Mouse (Mus musculus) lung, embryonic 14.5 days (tissue): ENCODE measurements at regions not wholly inside any gene's neighbourhood (a gene's known extent, or its start where the extent isn't known, plus 50 kb on each side); places are given as distances from the start of the nearest gene placed in this dataset.

Source experiments
- ATAC-seq: fragments of 200-750 bp; cut with Nextera tagmentation; 2 replicates; pipeline ENCODE4 v1.8.0; 2017; ENCODE audit warnings: mild to moderate bottlenecking, moderate TSS enrichment, moderate library complexity; ENCODE audit not compliant: insufficient read depth
- DNase-seq: peaks from one replicate; pipeline ENCODE4 v3.0.0-alpha.2; 2015
- H3K27ac ChIP-seq: fragments of 300-500 bp; sonication (generic); 2 replicates; pipeline ENCODE4 v1.5.1; 2014; ENCODE audit warnings: low read depth, mild to moderate bottlenecking, moderate library complexity
- H3K27me3 ChIP-seq: fragments of 300-500 bp; sonication (generic); 2 replicates; pipeline ENCODE4 v1.6.1; 2014; ENCODE audit warnings: low read length, control low read depth; ENCODE audit not compliant: insufficient read depth
- H3K36me3 ChIP-seq: fragments of 300-500 bp; sonication (generic); 2 replicates; pipeline ENCODE4 v1.6.1; 2014; ENCODE audit warnings: control low read depth; ENCODE audit not compliant: insufficient read depth
- H3K4me1 ChIP-seq: fragments of 300-500 bp; sonication (generic); 2 replicates; pipeline ENCODE4 v1.6.1; 2014; ENCODE audit warnings: antibody characterized with exemption, control low read depth; ENCODE audit not compliant: insufficient read depth
- H3K4me2 ChIP-seq: fragments of 300-500 bp; sonication (generic); 2 replicates; pipeline ENCODE4 v1.6.1; 2014; ENCODE audit warnings: mild to moderate bottlenecking
- H3K4me3 ChIP-seq: fragments of 300-500 bp; sonication (generic); 2 replicates; pipeline ENCODE4 v1.5.1; 2014; ENCODE audit warnings: low read depth, low read length
- H3K9ac ChIP-seq: fragments of 300-500 bp; sonication (generic); 2 replicates; pipeline ENCODE4 v1.6.1; 2014
- H3K9me3 ChIP-seq: fragments of 300-500 bp; sonication (generic); 2 replicates; pipeline ENCODE4 v1.6.1; 2016; ENCODE audit warnings: low read depth, low read length, control low read depth
- CTCF ChIP-seq: IDR thresholded peaks from 2 replicates; pipeline ENCODE4 v1.5.1; 2016; ENCODE audit warnings: antibody characterized with exemption, low read depth
- WGBS: fragments of 180-500 bp; shearing (Covaris S2); extraction: QIAGEN DNeasy Blood & Tissue Kit; methylation state at CpG from one replicate; pipeline ENCODE4 v1.1.7; 2014; 5-methylcytosine and 5-hydroxymethylcytosine counted together

DNA sequence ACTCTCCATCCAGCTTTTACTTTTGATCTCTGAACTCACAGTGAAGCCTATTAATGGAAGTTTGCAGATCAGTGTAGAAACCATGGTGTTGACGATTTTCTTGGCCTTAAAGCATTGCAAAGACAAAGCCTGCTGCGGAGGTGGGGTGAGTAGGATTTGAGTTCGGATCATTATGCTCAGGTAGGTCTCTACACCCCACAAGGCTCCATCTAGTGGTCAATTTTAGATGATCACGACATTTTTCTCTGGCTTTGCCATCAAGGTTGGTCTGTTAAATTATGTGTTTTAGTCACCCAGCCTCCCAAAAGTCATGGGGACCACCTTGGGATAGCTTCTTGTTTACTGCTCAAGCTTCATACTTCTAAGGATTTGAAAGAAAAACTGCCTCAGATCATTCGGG lies 340.9 kb upstream of the Hnrnpa3 start:
- no peaks in the 10 kb centered on the region for H3K36me3 ChIP-seq
- WGBS = 61% methylated on average over 5 of the region's 5 CpGs
- no peaks in the 10 kb centered on the region; the same call in 1 of the 2 replicates for H3K4me1 ChIP-seq
- no peak for ATAC-seq
- no peak overlapping the region for H3K4me3 ChIP-seq
- no peaks in the 10 kb centered on the region for H3K9me3 ChIP-seq
- H3K9ac ChIP-seq = no peak overlapping the region
- H3K27ac ChIP-seq = no peak overlapping the region
- H3K4me2 ChIP-seq = no peak overlapping the region
- H3K27me3 ChIP-seq = peaks cover 6% of the 10 kb centered on the region; the same call in 1 of the 2 replicates
- DNase-seq = no peak
- peak; percentile 38; the same call in 1 of the 2 replicates for TF ChIP-seq CTCF

DNA sequence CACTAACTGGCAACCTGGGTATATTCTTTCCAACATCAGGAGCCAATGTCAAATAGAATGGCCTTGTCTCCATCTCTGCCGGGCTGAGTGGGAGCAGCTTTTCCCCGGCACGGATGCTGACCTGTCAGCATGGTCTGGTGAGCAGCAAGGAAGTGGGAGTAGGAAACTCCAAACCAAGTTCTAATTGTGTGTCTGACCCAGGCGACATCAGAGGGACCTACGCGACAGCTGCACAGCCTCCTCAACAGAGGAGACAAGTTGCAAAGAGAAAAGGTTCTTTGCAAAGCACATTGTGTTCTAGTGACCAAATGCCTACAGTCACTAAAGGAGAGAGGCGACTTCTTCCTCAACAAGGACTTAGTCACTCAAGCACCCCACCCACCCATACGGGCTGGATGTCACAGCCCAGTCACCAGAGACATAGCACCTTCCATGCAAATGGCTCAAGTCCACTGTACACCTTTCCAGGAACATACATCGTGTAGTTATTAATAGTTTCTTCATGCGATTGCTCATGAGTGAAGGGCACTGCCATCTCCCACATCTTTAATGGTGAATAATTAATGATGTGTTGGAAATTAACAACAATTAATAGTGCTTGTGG lies 334.8 kb upstream of the Hnrnpa3 start:
- Histone ChIP-seq H3K27ac (no peak overlapping the region), H3K4me1 (no peaks in the 10 kb centered on the region), H3K4me3 (no peak overlapping the region), H3K9me3 (no peaks in the 10 kb centered on the region), H3K9ac (no peak overlapping the region), H3K36me3 (no peaks in the 10 kb centered on the region), H3K4me2 (no peak overlapping the region), H3K27me3 (no peaks in the 10 kb centered on the region)
- DNase-seq (no peak), ATAC-seq (no peak)
- WGBS = 80% methylated on average over 10 of the region's 10 CpGs
- TF ChIP-seq CTCF = no peak

DNA sequence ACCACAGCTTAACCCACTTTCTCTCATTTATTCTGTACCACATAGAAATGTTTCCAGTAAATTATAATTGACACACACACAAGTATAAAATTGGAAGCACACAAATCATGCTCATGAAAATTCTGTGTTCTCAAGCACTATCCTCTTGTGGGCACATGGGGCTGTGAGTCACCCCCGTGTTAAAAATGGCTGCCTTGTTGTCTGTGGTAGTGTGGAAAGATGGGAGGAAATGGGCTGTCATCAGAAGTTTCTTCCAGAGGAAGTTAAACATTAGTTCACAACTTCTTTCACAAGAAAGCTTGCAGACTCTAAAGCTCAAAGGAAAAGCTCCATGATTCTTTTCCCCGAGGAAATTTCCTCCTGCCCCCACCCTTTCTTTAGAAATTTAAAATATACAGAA lies 329.5 kb upstream of the Hnrnpa3 start:
- Histone ChIP-seq H3K4me2 (no peak overlapping the region), H3K9ac (no peak overlapping the region), H3K36me3 (no peaks in the 10 kb centered on the region), H3K27ac (no peak overlapping the region), H3K4me3 (no peak overlapping the region), H3K27me3 (no peaks in the 10 kb centered on the region), H3K9me3 (no peaks in the 10 kb centered on the region), H3K4me1 (no peaks in the 10 kb centered on the region)
- TF ChIP-seq CTCF = no peak
- DNase-seq (no peak), ATAC-seq (no peak)
- WGBS = 31% methylated on average over 2 of the region's 2 CpGs

DNA sequence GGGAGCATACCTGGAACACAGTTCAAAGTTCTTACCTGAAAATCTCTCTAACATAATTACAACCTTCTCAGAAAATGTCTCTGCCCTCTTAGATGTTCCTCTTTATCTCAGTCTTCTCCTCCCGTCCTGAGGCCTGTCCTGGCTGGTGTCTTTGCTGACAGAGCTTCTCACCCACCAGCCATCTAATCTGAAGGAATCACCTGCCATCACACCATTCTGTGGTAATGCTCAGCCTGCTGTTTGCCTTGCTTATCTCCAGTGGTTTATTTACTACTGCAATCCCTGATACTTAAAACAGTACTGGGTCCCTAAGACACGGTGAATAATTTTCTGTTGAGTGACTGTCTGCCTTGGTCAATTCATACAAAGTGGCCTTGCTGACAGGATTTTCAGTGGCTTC lies 317.8 kb upstream of the Hnrnpa3 start:
- 35% methylated on average over 2 of the region's 2 CpGs for WGBS
- Histone ChIP-seq H3K27me3 (no peaks in the 10 kb centered on the region), H3K4me2 (no peak overlapping the region), H3K4me3 (no peak overlapping the region), H3K9ac (no peak overlapping the region), H3K27ac (no peak overlapping the region), H3K36me3 (no peaks in the 10 kb centered on the region), H3K9me3 (no peaks in the 10 kb centered on the region), H3K4me1 (no peaks in the 10 kb centered on the region)
- ATAC-seq = no peak
- TF ChIP-seq CTCF = no peak
- no peak for DNase-seq

DNA sequence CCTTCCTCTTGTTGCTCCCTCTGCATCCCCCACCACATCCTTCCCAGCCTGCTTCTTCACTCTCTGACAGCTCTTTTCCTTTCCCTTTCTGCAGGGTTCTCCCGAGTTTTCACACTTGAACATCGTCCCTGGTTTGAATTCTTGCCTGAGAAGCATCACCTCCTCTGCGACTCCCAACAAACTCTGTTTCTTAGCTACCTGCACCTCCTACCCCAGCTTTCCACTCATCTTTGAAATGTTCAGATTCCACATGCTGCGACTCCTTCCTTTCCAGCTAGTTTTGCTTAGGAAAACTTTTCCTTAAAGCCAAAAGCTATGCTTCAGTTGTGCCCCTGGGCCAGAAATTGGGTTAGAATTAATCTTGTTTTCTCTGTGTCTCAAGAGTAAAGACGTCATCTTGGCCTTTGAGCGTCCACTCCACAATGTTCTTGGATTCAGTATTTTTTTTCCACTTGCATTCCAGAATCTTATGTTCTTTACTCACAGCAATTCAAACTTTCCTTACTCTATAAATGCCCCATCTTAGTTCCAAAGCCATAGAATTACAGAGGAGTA lies 317.3 kb upstream of the Hnrnpa3 start:
- no peak for DNase-seq
- Histone ChIP-seq H3K9me3 (no peaks in the 10 kb centered on the region), H3K36me3 (no peaks in the 10 kb centered on the region), H3K9ac (no peak overlapping the region), H3K27me3 (no peaks in the 10 kb centered on the region), H3K27ac (no peak overlapping the region), H3K4me1 (no peaks in the 10 kb centered on the region), H3K4me3 (no peak overlapping the region), H3K4me2 (no peak overlapping the region)
- no peak for ATAC-seq
- TF ChIP-seq CTCF = no peak
- 53% methylated on average over 6 of the region's 6 CpGs for WGBS

DNA sequence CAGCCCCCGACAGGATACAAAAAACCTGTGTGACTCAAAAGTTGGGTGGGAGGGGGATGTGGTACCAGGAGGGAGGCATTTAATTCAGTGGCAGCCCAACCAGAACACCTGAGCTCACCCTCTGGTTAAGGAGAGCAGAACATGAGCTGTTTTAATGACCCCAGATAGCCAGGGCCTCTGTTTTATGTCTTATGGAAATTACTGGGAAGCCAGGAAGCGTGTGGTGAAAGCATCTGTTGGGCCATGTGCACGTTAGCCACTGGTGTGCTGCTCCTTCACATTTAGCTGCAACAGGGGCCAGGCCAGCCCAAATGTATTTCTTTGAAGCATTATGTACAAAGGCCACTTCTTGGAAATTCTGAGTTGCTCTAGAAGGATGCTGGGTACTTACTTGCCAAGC lies 308.2 kb upstream of the Hnrnpa3 start:
- WGBS = 74% methylated on average over 3 of the region's 3 CpGs
- H3K36me3 ChIP-seq = no peaks in the 10 kb centered on the region
- no peak overlapping the region for H3K27ac ChIP-seq
- H3K9ac ChIP-seq = no peak overlapping the region
- H3K4me2 ChIP-seq = no peak overlapping the region
- no peaks in the 10 kb centered on the region for H3K9me3 ChIP-seq
- H3K27me3 ChIP-seq = no peaks in the 10 kb centered on the region
- no peaks in the 10 kb centered on the region for H3K4me1 ChIP-seq
- no peak for DNase-seq
- no peak overlapping the region for H3K4me3 ChIP-seq
- no peak for ATAC-seq
- no peak for TF ChIP-seq CTCF

DNA sequence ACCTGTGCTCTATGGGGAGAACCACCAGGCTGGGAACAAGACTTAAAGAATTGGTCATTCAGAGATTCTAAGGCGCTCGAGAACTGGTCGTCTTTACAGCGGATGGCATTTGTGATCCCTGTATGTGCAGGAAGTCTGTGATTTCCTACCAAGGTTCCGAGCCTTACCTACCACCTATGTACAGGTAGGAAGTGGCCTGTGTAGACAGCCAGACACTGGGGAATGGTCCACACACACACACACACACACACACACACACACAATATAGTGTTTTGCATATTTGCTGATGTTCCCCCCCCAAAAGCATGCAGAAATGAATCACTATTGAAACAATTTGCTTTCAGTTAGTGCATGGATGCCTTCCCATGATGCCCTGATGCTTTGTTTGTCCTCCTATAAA lies 307.1 kb upstream of the Hnrnpa3 start:
- DNase-seq = no peak

DNA sequence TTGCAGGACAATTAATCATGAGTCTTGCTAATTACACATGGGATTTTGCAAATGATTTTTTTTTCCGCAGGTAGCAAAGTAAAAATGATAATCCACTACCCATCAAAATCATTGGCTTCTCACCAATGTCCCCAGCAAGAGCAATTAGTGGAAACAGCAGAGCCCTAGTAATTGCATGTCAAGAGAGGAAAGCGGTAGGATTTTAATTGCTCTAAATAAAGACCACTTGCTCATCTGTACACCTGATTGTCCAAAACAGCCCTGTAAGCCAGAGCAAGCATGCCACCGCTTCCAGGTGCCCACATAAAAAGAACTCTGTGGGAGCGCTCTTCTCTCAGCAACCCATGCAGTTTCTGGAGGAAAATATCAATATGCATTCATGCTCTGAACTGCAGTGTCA lies 306.5 kb upstream of the Hnrnpa3 start:
- Histone ChIP-seq H3K4me2 (no peak overlapping the region), H3K27me3 (no peaks in the 10 kb centered on the region), H3K4me3 (no peak overlapping the region), H3K27ac (no peak overlapping the region), H3K4me1 (no peaks in the 10 kb centered on the region), H3K36me3 (no peaks in the 10 kb centered on the region), H3K9ac (no peak overlapping the region), H3K9me3 (no peaks in the 10 kb centered on the region)
- no peak for DNase-seq
- TF ChIP-seq CTCF = no peak
- WGBS = 90% methylated on average over 4 of the region's 4 CpGs
- ATAC-seq = no peak

More for the DNA sequence above, 307.1 kb upstream of the Hnrnpa3 start:
- Histone ChIP-seq H3K27ac (no peak overlapping the region), H3K4me3 (no peak overlapping the region), H3K4me1 (no peaks in the 10 kb centered on the region), H3K9me3 (no peaks in the 10 kb centered on the region), H3K4me2 (no peak overlapping the region), H3K9ac (no peak overlapping the region), H3K36me3 (no peaks in the 10 kb centered on the region), H3K27me3 (no peaks in the 10 kb centered on the region)
- ATAC-seq = no peak
- WGBS = 94% methylated on average over 5 of the region's 5 CpGs
- TF ChIP-seq CTCF = no peak
